Mouse (Mus musculus) cerebral cortex, adult 2 months (tissue): ENCODE results near the gene Klf12.

Experiments
- WGBS: fragments of 180-500 bp; shearing (Covaris S2); methylation state at CpG from one replicate; pipeline ENCODE4 v1.1.7; 2018; 5-methylcytosine and 5-hydroxymethylcytosine counted together

Gene Klf12

GRCm38 (mm10) chr14:100231384-100231783 is 53.1 kb downstream of the Klf12 start:
- 83% methylated on average over 1 of the region's 1 CpGs for WGBS

GRCm38 (mm10) chr14:100228120-100228519 is 56.4 kb downstream of the Klf12 start:
- 97% methylated on average over 6 of the region's 6 CpGs for WGBS

- 97% methylated on average over 6 of the region's 6 CpGs for WGBS
Measured at GRCm38 (mm10) chr14:100227717-100228116, 56.8 kb downstream of the Klf12 start.

- WGBS = 57% methylated on average over 4 of the region's 4 CpGs
Measured at GRCm38 (mm10) chr14:100224151-100224550, 60.3 kb downstream of the Klf12 start.

GRCm38 (mm10) chr14:100222260-100222659 is 62.2 kb downstream of the Klf12 start:
- 89% methylated on average over 4 of the region's 4 CpGs for WGBS

- WGBS = 65% methylated on average over 4 of the region's 4 CpGs
Measured at GRCm38 (mm10) chr14:100215213-100215785, 69.2 kb downstream of the Klf12 start.

- WGBS = 27% methylated on average over 7 of the region's 7 CpGs
Measured at GRCm38 (mm10) chr14:100213066-100213465, 71.4 kb downstream of the Klf12 start.

GRCm38 (mm10) chr14:100211826-100212117 is 72.7 kb downstream of the Klf12 start:
- 76% methylated on average over 4 of the region's 4 CpGs for WGBS

GRCm38 (mm10) chr14:100211036-100211825 is 73.2 kb downstream of the Klf12 start:
- WGBS = 19% methylated on average over 11 of the region's 11 CpGs

- 39% methylated on average over 12 of the region's 12 CpGs for WGBS
Measured at GRCm38 (mm10) chr14:100209814-100210419, 74.6 kb downstream of the Klf12 start.

GRCm38 (mm10) chr14:100207081-100207480 is 77.4 kb downstream of the Klf12 start:
- 74% methylated on average over 3 of the region's 3 CpGs for WGBS

GRCm38 (mm10) chr14:100206207-100206606 is 78.3 kb downstream of the Klf12 start:
- WGBS = 98% methylated on average over 3 of the region's 3 CpGs

- 92% methylated on average over 6 of the region's 6 CpGs for WGBS
Measured at GRCm38 (mm10) chr14:100200058-100200688, 84.3 kb downstream of the Klf12 start.

GRCm38 (mm10) chr14:100198636-100199035 is 85.8 kb downstream of the Klf12 start:
- 67% methylated on average over 4 of the region's 4 CpGs for WGBS

GRCm38 (mm10) chr14:100197199-100197598 is 87.3 kb downstream of the Klf12 start:
- 93% methylated on average over 8 of the region's 8 CpGs for WGBS

- 57% methylated on average over 11 of the region's 11 CpGs for WGBS
Measured at GRCm38 (mm10) chr14:100189490-100190197, 94.8 kb downstream of the Klf12 start.

GRCm38 (mm10) chr14:100187372-100187771 is 97.1 kb downstream of the Klf12 start:
- WGBS = 86% methylated on average over 3 of the region's 3 CpGs

GRCm38 (mm10) chr14:100177796-100178195 is 106.7 kb downstream of the Klf12 start:
- 91% methylated on average over 3 of the region's 3 CpGs for WGBS

GRCm38 (mm10) chr14:100165075-100165474 is 119.4 kb downstream of the Klf12 start:
- 90% methylated on average over 2 of the region's 2 CpGs for WGBS

GRCm38 (mm10) chr14:100147666-100148065 is 136.8 kb downstream of the Klf12 start:
- WGBS = 87% methylated on average over 8 of the region's 8 CpGs

- 100% methylated on average over 1 of the region's 1 CpGs for WGBS
Measured at GRCm38 (mm10) chr14:100140370-100140769, 144.1 kb downstream of the Klf12 start.

- WGBS = 95% methylated on average over 9 of the region's 9 CpGs
Measured at GRCm38 (mm10) chr14:100134304-100134703, 150.2 kb downstream of the Klf12 start.
